Mouse (Mus musculus) hindbrain, embryonic 14.5 days (tissue): ENCODE results near the gene Bmpr1b. TPM values are rescaled to one million over a fixed set of nuclear protein-coding genes. Genes with fewer than 3 reads are reported as not detected.

Experiments
- ATAC-seq: fragments of 200-750 bp; cut with Nextera tagmentation; 2 replicates; pipeline ENCODE4 v1.8.0; 2017; ENCODE audit warnings: moderate number of reproducible peaks, mild to moderate bottlenecking, moderate TSS enrichment, moderate library complexity; ENCODE audit not compliant: low FRiP score
- DNase-seq: peaks from one replicate; pipeline ENCODE4 v3.0.0-alpha.2; 2015; ENCODE audit warnings: low spot score
- H3K27ac ChIP-seq: fragments of 300-500 bp; sonication (generic); 2 replicates; pipeline ENCODE4 v1.5.1; 2014; ENCODE audit warnings: mild to moderate bottlenecking, moderate library complexity
- H3K27me3 ChIP-seq: fragments of 300-500 bp; sonication (generic); 2 replicates; pipeline ENCODE4 v1.6.1; 2014; ENCODE audit warnings: mild to moderate bottlenecking, low read length, mixed read lengths; ENCODE audit not compliant: control insufficient read depth, insufficient read depth
- H3K36me3 ChIP-seq: fragments of 300-500 bp; sonication (generic); replicated peaks from 2 replicates; pipeline ENCODE4 v1.6.1; 2014; ENCODE audit not compliant: control insufficient read depth, insufficient read depth
- H3K4me1 ChIP-seq: fragments of 300-500 bp; sonication (generic); replicated peaks from 2 replicates; pipeline ENCODE4 v1.6.1; 2014; ENCODE audit warnings: antibody characterized with exemption, low read length, mixed read lengths; ENCODE audit not compliant: control insufficient read depth, insufficient read depth
- H3K4me2 ChIP-seq: fragments of 300-500 bp; sonication (generic); replicated peaks from 2 replicates; pipeline ENCODE4 v1.6.1; 2014; ENCODE audit warnings: mild to moderate bottlenecking, moderate library complexity
- H3K4me3 ChIP-seq: fragments of 300-500 bp; sonication (generic); replicated peaks from 2 replicates; pipeline ENCODE4 v1.5.1; 2014; ENCODE audit warnings: mild to moderate bottlenecking, low read length
- H3K9ac ChIP-seq: fragments of 300-500 bp; sonication (generic); 2 replicates; pipeline ENCODE4 v1.6.1; 2014
- H3K9me3 ChIP-seq: fragments of 300-500 bp; sonication (generic); 2 replicates; pipeline ENCODE4 v1.6.1; 2016; ENCODE audit warnings: low read length; ENCODE audit not compliant: control insufficient read depth
- WGBS: fragments of 180-500 bp; shearing (Covaris S2); extraction: QIAGEN DNeasy Blood & Tissue Kit; methylation state at CpG from one replicate; pipeline ENCODE4 v1.1.7; 2014; 5-methylcytosine and 5-hydroxymethylcytosine counted together
- polyA plus RNA-seq: library from polyadenylated mRNA; unstranded; fragments of >200 nt; fragmentation: Nextera tagmentation; extraction: Ambion mirVana; gene quantifications from 2 replicates; pipeline ENCODE4 v1.2.1, GENCODE M21; 2014

Gene Bmpr1b
- polyA plus RNA-seq, 1 experiment from 2014 or later: 4.1 TPM

- no peak for ATAC-seq
- 50% methylated on average over 4 of the region's 4 CpGs for WGBS
Measured at GRCm38 (mm10) chr3:141890668-141891067, 278.6 kb downstream of the Bmpr1b start.

GRCm38 (mm10) chr3:141887476-141888274, 281.6 kb downstream of the Bmpr1b start:
- Histone ChIP-seq H3K9ac (no peak overlapping the region), H3K4me3 (no peak overlapping the region), H3K4me2 (no peak overlapping the region), H3K9me3 (no peaks in the 10 kb centered on the region), H3K27ac (no peak overlapping the region), H3K36me3 (no peaks in the 10 kb centered on the region), H3K4me1 (no peaks in the 10 kb centered on the region), H3K27me3 (no peaks in the 10 kb centered on the region)
- DNase-seq (peak; percentile 70), ATAC-seq (no peak)
- WGBS: 43% methylated on average over 4 of the region's 4 CpGs

More at GRCm38 (mm10) chr3:141890668-141891067, 278.6 kb downstream of the Bmpr1b start:
- Histone ChIP-seq H3K4me1 (no peaks in the 10 kb centered on the region), H3K9me3 (no peaks in the 10 kb centered on the region), H3K27ac (no peak overlapping the region), H3K27me3 (no peaks in the 10 kb centered on the region), H3K9ac (no peak overlapping the region), H3K36me3 (no peaks in the 10 kb centered on the region), H3K4me3 (no peak overlapping the region), H3K4me2 (no peak overlapping the region)
- DNase-seq: no peak

- Histone ChIP-seq H3K9ac (no peak overlapping the region), H3K4me2 (no peak overlapping the region), H3K36me3 (no peaks in the 10 kb centered on the region), H3K4me1 (no peaks in the 10 kb centered on the region), H3K4me3 (no peak overlapping the region), H3K27ac (no peak overlapping the region), H3K9me3 (no peaks in the 10 kb centered on the region), H3K27me3 (no peaks in the 10 kb centered on the region)
- DNase-seq: no peak
- WGBS: 95% methylated on average over 5 of the region's 5 CpGs
- no peak for ATAC-seq
Measured at GRCm38 (mm10) chr3:141884190-141884589, 285.0 kb downstream of the Bmpr1b start.

GRCm38 (mm10) chr3:141882496-141882895, 286.7 kb downstream of the Bmpr1b start:
- H3K9ac ChIP-seq: no peak overlapping the region
- ATAC-seq (no peak), DNase-seq (no peak)
- WGBS: 80% methylated on average over 2 of the region's 2 CpGs
- no peak overlapping the region for H3K27ac ChIP-seq
- H3K9me3 ChIP-seq: no peaks in the 10 kb centered on the region
- no peaks in the 10 kb centered on the region for H3K4me1 ChIP-seq
- H3K36me3 ChIP-seq: no peaks in the 10 kb centered on the region
- H3K27me3 ChIP-seq: no peaks in the 10 kb centered on the region
- no peak overlapping the region for H3K4me3 ChIP-seq
- no peak overlapping the region for H3K4me2 ChIP-seq

GRCm38 (mm10) chr3:141872337-141873042, 296.7 kb downstream of the Bmpr1b start:
- no peaks in the 10 kb centered on the region for H3K36me3 ChIP-seq
- 0 out of 2 replicates have a peak, but pooled peaks cover 5% of the 10 kb centered on the region for H3K9me3 ChIP-seq
- H3K4me1 ChIP-seq: peaks cover 7% of the 10 kb centered on the region; the same call in 1 of the 2 replicates
- H3K4me3 ChIP-seq: no peak overlapping the region
- ATAC-seq (no peak), DNase-seq (no peak)
- 36% methylated on average over 10 of the region's 10 CpGs for WGBS
- H3K9ac ChIP-seq: no peak overlapping the region
- H3K27ac ChIP-seq: no peak overlapping the region
- no peak overlapping the region for H3K4me2 ChIP-seq
- no peaks in the 10 kb centered on the region for H3K27me3 ChIP-seq

GRCm38 (mm10) chr3:141871805-141872204, 297.4 kb downstream of the Bmpr1b start:
- no peak for DNase-seq
- Histone ChIP-seq H3K9ac (no peak overlapping the region), H3K27me3 (no peaks in the 10 kb centered on the region), H3K9me3 (0 out of 2 replicates have a peak, but pooled peaks cover 5% of the 10 kb centered on the region), H3K4me3 (no peak overlapping the region), H3K4me1 (peaks cover 7% of the 10 kb centered on the region; the same call in 1 of the 2 replicates), H3K36me3 (no peaks in the 10 kb centered on the region), H3K4me2 (no peak overlapping the region), H3K27ac (no peak overlapping the region)
- no peak for ATAC-seq
- WGBS: 64% methylated on average over 3 of the region's 3 CpGs

GRCm38 (mm10) chr3:141862816-141863461, 306.3 kb downstream of the Bmpr1b start:
- no peak overlapping the region for H3K27ac ChIP-seq
- no peak overlapping the region for H3K9ac ChIP-seq
- WGBS: 22% methylated on average over 13 of the region's 13 CpGs
- H3K9me3 ChIP-seq: no peaks in the 10 kb centered on the region
- H3K4me1 ChIP-seq: no peaks in the 10 kb centered on the region
- DNase-seq (peak; percentile 79), ATAC-seq (peak; percentile 86)
- H3K27me3 ChIP-seq: no peaks in the 10 kb centered on the region
- no peaks in the 10 kb centered on the region for H3K36me3 ChIP-seq
- peak overlapping the region; percentile 18 for H3K4me2 ChIP-seq
- no peak overlapping the region for H3K4me3 ChIP-seq

GRCm38 (mm10) chr3:141857123-141857522, 312.1 kb downstream of the Bmpr1b start:
- Histone ChIP-seq H3K4me3 (no peak overlapping the region), H3K9ac (no peak overlapping the region), H3K4me2 (no peak overlapping the region), H3K9me3 (no peaks in the 10 kb centered on the region), H3K27ac (no peak overlapping the region), H3K36me3 (no peaks in the 10 kb centered on the region), H3K27me3 (no peaks in the 10 kb centered on the region), H3K4me1 (peaks cover 3% of the 10 kb centered on the region; the same call in 1 of the 2 replicates)
- DNase-seq (no peak), ATAC-seq (no peak)
- 95% methylated on average over 8 of the region's 8 CpGs for WGBS

GRCm38 (mm10) chr3:141854339-141854738, 314.9 kb downstream of the Bmpr1b start:
- Histone ChIP-seq H3K4me1 (peaks cover 3% of the 10 kb centered on the region; the same call in 1 of the 2 replicates), H3K9me3 (no peaks in the 10 kb centered on the region), H3K27me3 (no peaks in the 10 kb centered on the region), H3K27ac (no peak overlapping the region), H3K36me3 (no peaks in the 10 kb centered on the region), H3K4me2 (no peak overlapping the region), H3K9ac (no peak overlapping the region), H3K4me3 (no peak overlapping the region)
- DNase-seq (no peak), ATAC-seq (no peak)
- WGBS: 92% methylated on average over 4 of the region's 4 CpGs
